Mouse (Mus musculus) cerebellum, adult 9-11 months (tissue): Measurements from ENCODE around the gene Eif3c.

Experiments
- DNase-seq: peaks from one replicate; pipeline ENCODE4 v3.0.0; 2022

The Eif3c gene

GRCm38 (mm10) chr7:126545631-126546030, 20.6 kb downstream of the Eif3c start:
- DNase-seq, result no peak

GRCm38 (mm10) chr7:126541661-126542060, 24.6 kb downstream of the Eif3c start:
- DNase-seq, result no peak

- DNase-seq, result no peak
Measured at GRCm38 (mm10) chr7:126537820-126538585, 28.2 kb downstream of the Eif3c start.

GRCm38 (mm10) chr7:126536466-126536865, 29.7 kb downstream of the Eif3c start:
- no peak for DNase-seq

- no peak for DNase-seq
Measured at GRCm38 (mm10) chr7:126535766-126536165, 30.4 kb downstream of the Eif3c start.

- no peak for DNase-seq
Measured at GRCm38 (mm10) chr7:126533434-126533833, 32.8 kb downstream of the Eif3c start.

- no peak for DNase-seq
Measured at GRCm38 (mm10) chr7:126528166-126528577, 38.0 kb downstream of the Eif3c start.

GRCm38 (mm10) chr7:126523316-126523715, 42.9 kb downstream of the Eif3c start:
- DNase-seq, result no peak

- no peak for DNase-seq
Measured at GRCm38 (mm10) chr7:126519513-126519912, 46.7 kb downstream of the Eif3c start.

GRCm38 (mm10) chr7:126518261-126518941, 47.8 kb downstream of the Eif3c start:
- DNase-seq, result no peak

GRCm38 (mm10) chr7:126511287-126511686, 54.9 kb downstream of the Eif3c start:
- no peak for DNase-seq

GRCm38 (mm10) chr7:126507126-126507778, 59.0 kb downstream of the Eif3c start:
- no peak for DNase-seq

- peak; percentile 64 for DNase-seq
Measured at GRCm38 (mm10) chr7:126504913-126505312, 61.3 kb downstream of the Eif3c start.

GRCm38 (mm10) chr7:126503273-126503878, 62.8 kb downstream of the Eif3c start, which contains the start of gene Atxn2l:
Gene Atxn2l, minus strand, starts transcription at chr7:126503437.
- peak; percentile 99 for DNase-seq

GRCm38 (mm10) chr7:126502751-126503150, 63.5 kb downstream of the Eif3c start:
- no peak for DNase-seq

- peak; percentile 95 for DNase-seq
Measured at GRCm38 (mm10) chr7:126502023-126502741, 64.0 kb downstream of the Eif3c start.

- no peak for DNase-seq
Measured at GRCm38 (mm10) chr7:126501684-126502022, 64.6 kb downstream of the Eif3c start.

GRCm38 (mm10) chr7:126499416-126499815, 66.8 kb downstream of the Eif3c start:
- no peak for DNase-seq

- peak; percentile 11 for DNase-seq
Measured at GRCm38 (mm10) chr7:126497966-126498365, 68.2 kb downstream of the Eif3c start.

- DNase-seq, result no peak
Measured at GRCm38 (mm10) chr7:126496475-126496874, 69.7 kb downstream of the Eif3c start.
